Mouse (Mus musculus) kidney, adult 2 months (tissue): ENCODE results near the gene 5730596B20Rik. TPM values are rescaled to one million over a fixed set of nuclear protein-coding genes. Genes with fewer than 3 reads are reported as not detected.

Experiments used
- DNase-seq: peaks from one replicate; pipeline ENCODE4 v3.0.0; 2021
- H3K27ac ChIP-seq: fragments of 200-500 bp; 2 replicates; pipeline ENCODE4 v1.5.1; 2012; ENCODE audit warnings: low read depth, low read length, control low read depth, inconsistent platforms; ENCODE audit not compliant: insufficient read depth
- H3K27me3 ChIP-seq: fragments of 200-500 bp; replicated peaks from 2 replicates; pipeline ENCODE4 v1.6.1; 2012; ENCODE audit warnings: mild to moderate bottlenecking, moderate library complexity, low read length, inconsistent platforms; ENCODE audit not compliant: control insufficient read depth, insufficient read depth
- H3K36me3 ChIP-seq: fragments of 200-500 bp; 2 replicates; pipeline ENCODE4 v1.6.1; 2012; ENCODE audit warnings: mild to moderate bottlenecking, moderate library complexity, low read length, inconsistent platforms; ENCODE audit not compliant: control insufficient read depth, insufficient read depth
- H3K4me1 ChIP-seq: fragments of 200-500 bp; 2 replicates; pipeline ENCODE4 v1.6.1; 2011; ENCODE audit warnings: low read length; ENCODE audit not compliant: control insufficient read depth, insufficient read depth
- H3K4me3 ChIP-seq: fragments of 200-500 bp; 2 replicates; pipeline ENCODE4 v1.5.1; 2011; ENCODE audit warnings: mild to moderate bottlenecking, low read depth, low read length, control low read depth; ENCODE audit not compliant: insufficient read depth
- CTCF ChIP-seq: fragments of 200-500 bp; conservative IDR thresholded peaks from 2 replicates; pipeline ENCODE4 v1.5.1; 2011; ENCODE audit warnings: low read depth, mild to moderate bottlenecking, control low read depth, low read length, moderate library complexity, mixed read lengths; ENCODE audit not compliant: insufficient read depth, insufficient read length
- POLR2A ChIP-seq: fragments of 200-500 bp; IDR thresholded peaks from one replicate; pipeline ENCODE4 v1.6.1; 2011; ENCODE audit warnings: low read depth, low read length, control low read depth
- WGBS: fragments of 180-500 bp; shearing (Covaris S2); methylation state at CpG from one replicate; pipeline ENCODE4 v1.1.7; 2018; 5-methylcytosine and 5-hydroxymethylcytosine counted together
- polyA plus RNA-seq: library from polyadenylated mRNA; depleted of rRNA; stranded (reverse); fragments of >200 nt; gene quantifications from 2 replicates; pipeline ENCODE4 v1.2.3, GENCODE M21; 2012

The 5730596B20Rik gene
- polyA plus RNA-seq, 1 experiment: 0.19 TPM

- 63% methylated on average over 5 of the region's 5 CpGs for WGBS
- H3K4me1 ChIP-seq: peaks cover 9% of the 10 kb centered on the region; the same call in 1 of the 2 replicates
- no peak for DNase-seq
- TF ChIP-seq CTCF: no peak
- TF ChIP-seq POLR2A: no peak
- peak overlapping the region; percentile 46; the same call in 1 of the 2 replicates for H3K27ac ChIP-seq
- H3K36me3 ChIP-seq: no peaks in the 10 kb centered on the region; the same call in 1 of the 2 replicates
- no peak overlapping the region for H3K4me3 ChIP-seq
- no peaks in the 10 kb centered on the region for H3K27me3 ChIP-seq
Measured at GRCm38 (mm10) chr6:52170898-52171223, 6.4 kb upstream of the 5730596B20Rik start.

GRCm38 (mm10) chr6:52171331-52171730 lies 6.0 kb upstream of the 5730596B20Rik start:
- Histone ChIP-seq H3K36me3 (no peaks in the 10 kb centered on the region; the same call in 1 of the 2 replicates), H3K27ac (peak overlapping the region; percentile 26; the same call in 1 of the 2 replicates), H3K4me3 (no peak overlapping the region), H3K4me1 (peaks cover 10% of the 10 kb centered on the region; the same call in 1 of the 2 replicates), H3K27me3 (no peaks in the 10 kb centered on the region)
- no peak for DNase-seq
- TF ChIP-seq CTCF (no peak), POLR2A (no peak)
- WGBS: 55% methylated on average over 4 of the region's 4 CpGs

GRCm38 (mm10) chr6:52171938-52172337 lies 5.4 kb upstream of the 5730596B20Rik start:
- H3K27ac ChIP-seq: no peak overlapping the region
- 31% methylated on average over 7 of the region's 7 CpGs for WGBS
- no peak overlapping the region; the same call in 1 of the 2 replicates for H3K4me3 ChIP-seq
- H3K36me3 ChIP-seq: no peaks in the 10 kb centered on the region; the same call in 1 of the 2 replicates
- H3K4me1 ChIP-seq: peaks cover 13% of the 10 kb centered on the region; the same call in 1 of the 2 replicates
- TF ChIP-seq POLR2A (no peak), CTCF (no peak)
- no peaks in the 10 kb centered on the region for H3K27me3 ChIP-seq
- DNase-seq: peak; percentile 65

- peak overlapping the region; percentile 48 for H3K4me3 ChIP-seq
- DNase-seq: peak; percentile 95
- no peaks in the 10 kb centered on the region; the same call in 1 of the 2 replicates for H3K36me3 ChIP-seq
- 9% methylated on average over 35 of the region's 35 CpGs for WGBS
- H3K4me1 ChIP-seq: peaks cover 13% of the 10 kb centered on the region; the same call in 1 of the 2 replicates
- H3K27ac ChIP-seq: peak overlapping the region; percentile 75
- no peaks in the 10 kb centered on the region for H3K27me3 ChIP-seq
- TF ChIP-seq CTCF (no peak), POLR2A (no peak)
Measured at GRCm38 (mm10) chr6:52172501-52172900, 4.8 kb upstream of the 5730596B20Rik start.

- peaks cover 20% of the 10 kb centered on the region; the same call in 1 of the 2 replicates for H3K4me1 ChIP-seq
- DNase-seq: no peak
- no peaks in the 10 kb centered on the region for H3K36me3 ChIP-seq
- TF ChIP-seq CTCF (no peak), POLR2A (no peak)
- no peak overlapping the region for H3K27ac ChIP-seq
- 33% methylated on average over 4 of the region's 4 CpGs for WGBS
- H3K4me3 ChIP-seq: no peak overlapping the region
- H3K27me3 ChIP-seq: no peaks in the 10 kb centered on the region
Measured at GRCm38 (mm10) chr6:52173648-52174047, 3.6 kb upstream of the 5730596B20Rik start.

- H3K27ac ChIP-seq: peak overlapping the region; percentile 3; the same call in 1 of the 2 replicates
- no peaks in the 10 kb centered on the region for H3K27me3 ChIP-seq
- no peaks in the 10 kb centered on the region for H3K36me3 ChIP-seq
- H3K4me1 ChIP-seq: peaks cover 30% of the 10 kb centered on the region; the same call in 1 of the 2 replicates
- TF ChIP-seq CTCF: no peak
- no peak for TF ChIP-seq POLR2A
- DNase-seq: peak; percentile 66
- H3K4me3 ChIP-seq: peak overlapping the region; percentile 29
- 15% methylated on average over 41 of the region's 41 CpGs for WGBS
Measured at GRCm38 (mm10) chr6:52174968-52175751, 2.1 kb upstream of the 5730596B20Rik start.

- Histone ChIP-seq H3K36me3 (no peaks in the 10 kb centered on the region), H3K4me3 (peak overlapping the region; percentile 29), H3K4me1 (peaks cover 30% of the 10 kb centered on the region; the same call in 1 of the 2 replicates), H3K27me3 (no peaks in the 10 kb centered on the region), H3K27ac (peak overlapping the region; percentile 59; the same call in 1 of the 2 replicates)
- no peak for TF ChIP-seq POLR2A
- TF ChIP-seq CTCF: no peak
- 16% methylated on average over 18 of the region's 35 CpGs for WGBS
- peak; percentile 60 for DNase-seq
Measured at GRCm38 (mm10) chr6:52175864-52176263, 1.4 kb upstream of the 5730596B20Rik start.
